Mouse (Mus musculus) hindbrain, embryonic 16.5 days (tissue): ENCODE data around the gene Cntn3. TPM values are rescaled to one million over a fixed set of nuclear protein-coding genes. Genes with fewer than 3 reads are reported as not detected.

Experiments
- ATAC-seq: fragments of 200-750 bp; cut with Nextera tagmentation; 2 replicates; pipeline ENCODE4 v1.8.0; 2017; ENCODE audit warnings: moderate TSS enrichment, moderate library complexity
- H3K27ac ChIP-seq: fragments of 300-500 bp; sonication (generic); 2 replicates; pipeline ENCODE4 v1.5.1; 2014; ENCODE audit warnings: low read depth, mild to moderate bottlenecking, control low read depth, low read length, moderate library complexity
- H3K27me3 ChIP-seq: fragments of 300-500 bp; sonication (generic); replicated peaks from 2 replicates; pipeline ENCODE4 v1.6.1; 2014; ENCODE audit warnings: low read length; ENCODE audit not compliant: control insufficient read depth, insufficient read depth
- H3K36me3 ChIP-seq: fragments of 300-500 bp; sonication (generic); 2 replicates; pipeline ENCODE4 v1.6.1; 2014; ENCODE audit warnings: mild to moderate bottlenecking, low read length, moderate library complexity, mixed read lengths; ENCODE audit not compliant: control insufficient read depth, insufficient read depth
- H3K4me1 ChIP-seq: fragments of 300-500 bp; sonication (generic); 2 replicates; pipeline ENCODE4 v1.6.1; 2014; ENCODE audit warnings: low read depth, low read length; ENCODE audit not compliant: control insufficient read depth, insufficient read depth
- H3K4me2 ChIP-seq: fragments of 300-500 bp; sonication (generic); 2 replicates; pipeline ENCODE4 v1.6.1; 2014; ENCODE audit warnings: mild to moderate bottlenecking, low read length, control low read depth, moderate library complexity
- H3K4me3 ChIP-seq: fragments of 300-500 bp; sonication (generic); 2 replicates; pipeline ENCODE4 v1.5.1; 2014; ENCODE audit warnings: mild to moderate bottlenecking, low read length, control low read depth, moderate library complexity
- H3K9ac ChIP-seq: fragments of 300-500 bp; sonication (generic); 2 replicates; pipeline ENCODE4 v1.6.1; 2014; ENCODE audit warnings: low read depth, mild to moderate bottlenecking, control low read depth, low read length, moderate library complexity
- H3K9me3 ChIP-seq: fragments of 300-500 bp; sonication (generic); 2 replicates; pipeline ENCODE4 v1.6.1; 2014; ENCODE audit warnings: mild to moderate bottlenecking, low read length, moderate library complexity; ENCODE audit not compliant: control insufficient read depth
- WGBS: fragments of 180-500 bp; shearing (Covaris S2); extraction: QIAGEN DNeasy Blood & Tissue Kit; methylation state at CpG from one replicate; pipeline ENCODE4 v1.1.7; 2014; 5-methylcytosine and 5-hydroxymethylcytosine counted together
- polyA plus RNA-seq: library from polyadenylated mRNA; unstranded; fragments of >200 nt; fragmentation: Nextera tagmentation; extraction: Ambion mirVana; gene quantifications from 2 replicates; pipeline ENCODE4 v1.2.1, GENCODE M21; 2015

Gene Cntn3
- polyA plus RNA-seq, 1 experiment from 2014 or later, result 3.1 TPM

DNA sequence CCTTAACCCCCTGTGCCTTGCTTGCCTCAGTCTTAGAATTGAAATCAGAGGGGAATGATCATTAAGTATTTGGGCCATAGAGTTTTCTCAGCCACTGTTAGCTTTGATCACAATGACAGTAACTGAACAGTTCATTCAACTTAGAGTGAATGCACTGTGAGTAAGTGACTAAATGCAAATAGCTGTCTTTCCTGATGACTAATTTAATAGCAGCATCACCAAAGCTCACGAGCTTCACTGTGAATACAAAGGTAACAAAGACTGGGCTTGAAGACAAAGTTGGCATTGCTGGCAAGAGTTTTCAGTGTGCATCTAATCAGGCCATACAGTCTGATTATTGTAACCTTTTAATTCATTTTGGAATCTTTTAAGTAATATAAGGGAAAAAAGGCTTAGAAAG, 386.6 kb downstream of the Cntn3 start:
- Histone ChIP-seq H3K9ac (no peak overlapping the region), H3K4me1 (no peaks in the 10 kb centered on the region), H3K27me3 (no peaks in the 10 kb centered on the region), H3K36me3 (no peaks in the 10 kb centered on the region), H3K27ac (no peak overlapping the region), H3K4me3 (no peak overlapping the region), H3K4me2 (no peak overlapping the region), H3K9me3 (no peaks in the 10 kb centered on the region)
- WGBS, result 23% methylated on average over 1 of the region's 1 CpGs
- ATAC-seq, result no peak

DNA sequence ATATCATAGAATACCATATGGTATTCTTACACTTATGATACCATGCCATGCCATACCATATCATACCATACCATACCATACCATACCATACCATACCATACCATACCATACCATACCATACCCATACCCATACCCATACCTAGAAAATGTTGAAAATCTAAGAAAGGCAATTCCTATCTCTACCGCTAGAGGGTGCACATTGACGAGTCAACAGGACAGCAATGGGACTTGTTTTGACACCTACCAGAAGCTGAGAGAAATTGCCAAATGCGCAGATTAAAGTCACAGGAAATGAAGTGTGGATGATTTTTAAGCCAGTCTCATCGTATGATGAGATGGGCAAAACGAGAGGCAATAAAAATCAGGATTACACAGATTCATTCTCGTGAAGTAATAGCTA, 402.0 kb downstream of the Cntn3 start:
- ATAC-seq, result no peak

GRCm38 (mm10) chr6:102161186-102161585, 411.7 kb downstream of the Cntn3 start:
- Histone ChIP-seq H3K4me2 (no peak overlapping the region), H3K4me3 (no peak overlapping the region), H3K36me3 (no peaks in the 10 kb centered on the region), H3K27me3 (no peaks in the 10 kb centered on the region), H3K9me3 (no peaks in the 10 kb centered on the region), H3K9ac (no peak overlapping the region), H3K27ac (no peak overlapping the region), H3K4me1 (no peaks in the 10 kb centered on the region)
- 78% methylated on average over 3 of the region's 3 CpGs for whole genome bisulfite sequencing
- ATAC-seq, result no peak

More for the DNA sequence above, 402.0 kb downstream of the Cntn3 start:
- H3K4me1 ChIP-seq, result no peaks in the 10 kb centered on the region
- H3K36me3 ChIP-seq, result no peaks in the 10 kb centered on the region
- no peak overlapping the region for H3K4me3 ChIP-seq
- H3K27ac ChIP-seq, result no peak overlapping the region
- H3K4me2 ChIP-seq, result no peak overlapping the region
- 38% methylated on average over 6 of the region's 6 CpGs for WGBS
- no peak overlapping the region for H3K9ac ChIP-seq
- H3K27me3 ChIP-seq, result no peaks in the 10 kb centered on the region
- no peaks in the 10 kb centered on the region for H3K9me3 ChIP-seq

GRCm38 (mm10) chr6:102121676-102122075, 451.2 kb downstream of the Cntn3 start:
- Histone ChIP-seq H3K4me3 (no peak overlapping the region), H3K4me1 (no peaks in the 10 kb centered on the region), H3K4me2 (no peak overlapping the region), H3K9ac (no peak overlapping the region), H3K36me3 (no peaks in the 10 kb centered on the region), H3K9me3 (no peaks in the 10 kb centered on the region), H3K27me3 (no peaks in the 10 kb centered on the region), H3K27ac (no peak overlapping the region)
- ATAC-seq, result no peak
- 91% methylated on average over 4 of the region's 4 CpGs for WGBS

GRCm38 (mm10) chr6:102120003-102120402, 452.9 kb downstream of the Cntn3 start:
- no peak overlapping the region for H3K4me2 ChIP-seq
- ATAC-seq, result no peak
- no peaks in the 10 kb centered on the region for H3K4me1 ChIP-seq
- no peak overlapping the region for H3K4me3 ChIP-seq
- no peak overlapping the region for H3K9ac ChIP-seq
- H3K27ac ChIP-seq, result no peak overlapping the region
- no peaks in the 10 kb centered on the region for H3K9me3 ChIP-seq
- H3K27me3 ChIP-seq, result no peaks in the 10 kb centered on the region
- WGBS, result 89% methylated on average over 2 of the region's 2 CpGs
- no peaks in the 10 kb centered on the region for H3K36me3 ChIP-seq

DNA sequence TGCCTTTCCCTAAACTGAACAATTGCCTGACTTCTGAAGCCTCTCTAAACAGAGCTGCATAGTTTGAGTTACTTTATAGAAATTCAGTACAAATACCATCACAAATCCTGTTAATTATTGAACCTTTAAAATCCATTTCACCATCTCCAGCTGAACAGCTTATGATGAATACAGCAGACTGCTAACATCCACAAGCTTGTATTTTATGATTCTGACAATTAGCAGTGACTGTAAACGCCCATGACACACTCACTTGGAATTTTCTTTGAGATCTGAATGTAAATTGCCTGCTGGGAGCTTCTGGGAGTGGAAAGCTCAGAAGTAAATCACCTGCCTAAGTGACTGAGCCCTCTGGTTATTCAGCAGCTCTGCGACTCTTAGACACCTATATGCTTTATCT, 459.3 kb downstream of the Cntn3 start:
- H3K4me3 ChIP-seq, result no peak overlapping the region
- no peak overlapping the region for H3K9ac ChIP-seq
- no peaks in the 10 kb centered on the region for H3K4me1 ChIP-seq
- H3K27ac ChIP-seq, result no peak overlapping the region
- H3K36me3 ChIP-seq, result no peaks in the 10 kb centered on the region
- H3K4me2 ChIP-seq, result no peak overlapping the region
- no peaks in the 10 kb centered on the region for H3K27me3 ChIP-seq
- ATAC-seq, result no peak
- 66% methylated on average over 2 of the region's 2 CpGs for WGBS
- no peaks in the 10 kb centered on the region for H3K9me3 ChIP-seq
